Mouse (Mus musculus): Measurements from ENCODE around the gene Rmnd1.

- TF ChIP-seq CTCF (IDR thresholded peaks at IDR 0.05; ENCODE audit: borderline replicate concordance, extremely low read depth, insufficient read depth, insufficient read length) (peak; percentile 58; the same call in 1 of the 2 replicates), POLR2A (IDR thresholded peaks at IDR 0.05; ENCODE audit: borderline replicate concordance, extremely low read depth, insufficient read depth, insufficient read length, poor library complexity, severe bottlenecking) (no peak)
Observed at GRCm38 (mm10) chr10:4372011-4372410, 60.2 kb downstream of the Rmnd1 start.
